ENCODE assay signal across 12 mouse cellular contexts in genomic region chr8:120424829-120425198, GRCm38 (mm10).
A peak's percentile ranks its signal among the peaks of the same experiment; 100 is the strongest.
DNase-seq lines count a peak whose midpoint lies in the region; ATAC-seq and TF ChIP-seq lines count a peak whose summit lies in the region.
"Had no signal": no experiment of that assay in that cellular context is flagged by ENCODE, and none has a peak within 500 bp of the region (broad histone marks: within the 10 kb centered on the region; RNA-seq: fewer than 3 reads in every experiment).

No protein-coding gene starts in this region.

- no peak overlapping the region for H3K9ac ChIP-seq in intestine, embryonic 14.5 days (ENCODE audit: low read length)
- no peak overlapping the region for H3K9ac ChIP-seq in intestine, postnatal 0 days (ENCODE audit: low read depth, low read length)
- H3K9ac ChIP-seq in embryonic facial prominence, embryonic 14.5 days (ENCODE audit: low read depth, low read length), result no peak overlapping the region
- H3K9ac ChIP-seq in hindbrain, embryonic 14.5 days, result peak overlapping the region; percentile 40
- no peak overlapping the region for H3K9ac ChIP-seq in midbrain, embryonic 15.5 days

- no peak overlapping the region for H3K4me2 ChIP-seq in intestine, embryonic 14.5 days (ENCODE audit: low read length)
- H3K4me2 ChIP-seq in intestine, postnatal 0 days (replicated peaks; ENCODE audit: low read depth), result no peak overlapping the region
- no peak overlapping the region for H3K4me2 ChIP-seq in embryonic facial prominence, embryonic 14.5 days (ENCODE audit: low read depth, low read length)
- 0 out of 2 replicates have a peak overlapping the region, but pooled peaks have one; percentile 6 for H3K4me2 ChIP-seq in hindbrain, embryonic 14.5 days (replicated peaks)
- no peak overlapping the region for H3K4me2 ChIP-seq in midbrain, embryonic 15.5 days

- WGBS in intestine, embryonic 14.5 days, result 36% methylated on average over 4 of the region's 4 CpGs
- WGBS in intestine, postnatal 0 days, result 58% methylated on average over 4 of the region's 4 CpGs
- WGBS in embryonic facial prominence, embryonic 14.5 days, result 32% methylated on average over 3 of the region's 4 CpGs
- WGBS in hindbrain, embryonic 14.5 days, result 27% methylated on average over 4 of the region's 4 CpGs
- 28% methylated on average over 4 of the region's 4 CpGs for WGBS in midbrain, embryonic 15.5 days

- H3K9me3 ChIP-seq in intestine, embryonic 14.5 days (ENCODE audit: control insufficient read depth, low read length), result no peaks in the 10 kb centered on the region
- no peaks in the 10 kb centered on the region for H3K9me3 ChIP-seq in intestine, postnatal 0 days (ENCODE audit: control insufficient read depth)
- no peaks in the 10 kb centered on the region for H3K9me3 ChIP-seq in embryonic facial prominence, embryonic 14.5 days (ENCODE audit: control insufficient read depth, low read length)
- no peaks in the 10 kb centered on the region for H3K9me3 ChIP-seq in hindbrain, embryonic 14.5 days (ENCODE audit: control insufficient read depth, low read length)
- H3K9me3 ChIP-seq in midbrain, embryonic 15.5 days, result no peaks in the 10 kb centered on the region

- no peak for DNase-seq in intestine, embryonic 14.5 days (ENCODE audit: low spot score)
- DNase-seq in embryonic facial prominence, embryonic 14.5 days (ENCODE audit: low spot score), result no peak
- no peak for DNase-seq in hindbrain, embryonic 14.5 days (ENCODE audit: low spot score)
- no peak for DNase-seq in urinary bladder, postnatal 36 days (ENCODE audit: low spot score in 2 of 2)
- no peak for DNase-seq in right cerebral cortex, postnatal 10 days (ENCODE audit: low spot score in 2 of 2)
- DNase-seq: cerebellum, adult 11-12 months; right cerebral cortex, postnatal 4 days; thymus, postnatal 25 days had no signal

- H3K27me3 ChIP-seq in intestine, embryonic 14.5 days (replicated peaks; ENCODE audit: control insufficient read depth, insufficient read depth, low read length), result no peaks in the 10 kb centered on the region
- no peaks in the 10 kb centered on the region for H3K27me3 ChIP-seq in intestine, postnatal 0 days (replicated peaks; ENCODE audit: control insufficient read depth, insufficient read depth, low read length)
- no peaks in the 10 kb centered on the region for H3K27me3 ChIP-seq in embryonic facial prominence, embryonic 14.5 days (replicated peaks; ENCODE audit: control insufficient read depth, insufficient read depth, low read length)
- no peaks in the 10 kb centered on the region for H3K27me3 ChIP-seq in hindbrain, embryonic 14.5 days (ENCODE audit: control insufficient read depth, insufficient read depth, low read length)
- H3K27me3 ChIP-seq in midbrain, embryonic 15.5 days (replicated peaks), result no peaks in the 10 kb centered on the region

- no peak overlapping the region for H3K4me3 ChIP-seq in intestine, embryonic 14.5 days (ENCODE audit: low read depth, low read length)
- H3K4me3 ChIP-seq in intestine, postnatal 0 days (ENCODE audit: low read depth, low read length), result no peak overlapping the region
- H3K4me3 ChIP-seq in embryonic facial prominence, embryonic 14.5 days (ENCODE audit: low read depth, low read length), result no peak overlapping the region
- H3K4me3 ChIP-seq in hindbrain, embryonic 14.5 days (replicated peaks; ENCODE audit: low read length), result no peak overlapping the region
- no peak overlapping the region for H3K4me3 ChIP-seq in midbrain, embryonic 15.5 days

- H3K27ac ChIP-seq in intestine, embryonic 14.5 days (ENCODE audit: low read depth), result peak overlapping the region; percentile 72
- H3K27ac ChIP-seq in intestine, postnatal 0 days (ENCODE audit: low read depth, low read length), result no peak overlapping the region
- peak overlapping the region; percentile 81 for H3K27ac ChIP-seq in embryonic facial prominence, embryonic 14.5 days (replicated peaks; ENCODE audit: low read depth, low read length)
- peak overlapping the region; percentile 92 for H3K27ac ChIP-seq in hindbrain, embryonic 14.5 days
- H3K27ac ChIP-seq in midbrain, embryonic 15.5 days, result peak overlapping the region; percentile 90

- H3K4me1 ChIP-seq in intestine, embryonic 14.5 days (replicated peaks; ENCODE audit: control insufficient read depth, insufficient read depth, low read length), result peaks cover 55% of the 10 kb centered on the region
- H3K4me1 ChIP-seq in intestine, postnatal 0 days (replicated peaks; ENCODE audit: control insufficient read depth, insufficient read depth, low read length), result 0 out of 2 replicates have a peak, but pooled peaks cover 2% of the 10 kb centered on the region
- peaks cover 72% of the 10 kb centered on the region for H3K4me1 ChIP-seq in embryonic facial prominence, embryonic 14.5 days (ENCODE audit: control insufficient read depth, insufficient read depth, low read length)
- peaks cover 59% of the 10 kb centered on the region for H3K4me1 ChIP-seq in hindbrain, embryonic 14.5 days (replicated peaks; ENCODE audit: control insufficient read depth, insufficient read depth, low read length)
- H3K4me1 ChIP-seq in midbrain, embryonic 15.5 days, result peaks cover 83% of the 10 kb centered on the region

- no peaks in the 10 kb centered on the region for H3K36me3 ChIP-seq in intestine, embryonic 14.5 days (ENCODE audit: control insufficient read depth, insufficient read depth, low read length)
- H3K36me3 ChIP-seq in intestine, postnatal 0 days (ENCODE audit: control insufficient read depth, insufficient read depth), result no peaks in the 10 kb centered on the region
- no peaks in the 10 kb centered on the region for H3K36me3 ChIP-seq in embryonic facial prominence, embryonic 14.5 days (ENCODE audit: control insufficient read depth, insufficient read depth, low read length)
- H3K36me3 ChIP-seq in hindbrain, embryonic 14.5 days (replicated peaks; ENCODE audit: control insufficient read depth, insufficient read depth), result no peaks in the 10 kb centered on the region
- H3K36me3 ChIP-seq in midbrain, embryonic 15.5 days (replicated peaks), result no peaks in the 10 kb centered on the region

- no peak for ATAC-seq in intestine, embryonic 14.5 days (replicated peaks; ENCODE audit: low FRiP score, low TSS enrichment, low read depth)
- ATAC-seq in intestine, postnatal 0 days, result no peak
- 0 out of 2 replicates have a peak, but pooled peaks have one; percentile 1 for ATAC-seq in embryonic facial prominence, embryonic 14.5 days (ENCODE audit: low read depth)
- ATAC-seq in hindbrain, embryonic 14.5 days (ENCODE audit: low FRiP score), result no peak
- peak; percentile 3; the same call in 1 of the 2 replicates for ATAC-seq in midbrain, embryonic 15.5 days (replicated peaks)
- ATAC-seq in monocyte, adult 5-6 weeks (replicated peaks; ENCODE audit: insufficient number of reproducible peaks, low FRiP score, low TSS enrichment, poor library complexity, severe bottlenecking), result no peak
- ATAC-seq: activated CD4-positive, CD25-positive, alpha-beta regulatory T cell, adult 4 months had no signal

- no peak for TF ChIP-seq CTCF in intestine, postnatal 0 days (IDR thresholded peaks at IDR 0.05; ENCODE audit: low read depth)

Comparison
In these comparisons a context has a peak if more than half of its experiments do, and no peak if none do; other contexts are left out.
1. ATAC-seq: peak in embryonic facial prominence, embryonic 14.5 days (single experiment) and midbrain, embryonic 15.5 days (single experiment); none in intestine, embryonic 14.5 days (single experiment), intestine, postnatal 0 days (single experiment), hindbrain, embryonic 14.5 days (single experiment) and monocyte, adult 5-6 weeks (single experiment).